In the genomic region with DNA sequence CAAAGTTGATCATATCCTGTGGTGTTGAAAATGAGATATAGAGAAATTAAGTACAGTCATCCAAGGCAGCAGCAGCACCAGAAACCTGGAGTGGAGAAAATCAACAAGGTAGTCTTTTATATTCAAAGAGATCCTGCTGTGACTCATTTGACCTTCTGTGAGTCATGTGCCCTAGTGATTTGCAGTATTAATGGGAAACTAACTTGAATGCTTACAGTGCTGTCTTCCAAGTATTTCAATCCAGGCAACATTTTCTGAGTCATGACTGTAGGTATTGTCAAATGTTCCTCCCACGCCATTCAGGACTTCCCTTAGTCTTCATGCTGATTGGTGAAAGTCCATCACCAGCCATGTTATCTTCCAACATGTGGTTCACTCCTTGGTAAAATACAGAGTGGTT, we compare ENCODE assay signal across 22 mouse cellular contexts.
DNase-seq lines count a peak whose midpoint lies in the region; ATAC-seq and TF ChIP-seq lines count a peak whose summit lies in the region.
"Had no signal": no experiment of that assay in that cellular context is flagged by ENCODE, and none has a peak within 500 bp of the region (broad histone marks: within the 10 kb centered on the region; RNA-seq: fewer than 3 reads in every experiment).

No protein-coding gene starts in this region.

- H3K9me3 ChIP-seq in intestine, postnatal 0 days (ENCODE audit: control insufficient read depth): no peaks in the 10 kb centered on the region
- no peaks in the 10 kb centered on the region for H3K9me3 ChIP-seq in intestine, embryonic 16.5 days (ENCODE audit: control insufficient read depth, low read length)
- no peaks in the 10 kb centered on the region for H3K9me3 ChIP-seq in heart, embryonic 11.5 days (replicated peaks; ENCODE audit: control insufficient read depth, low read length)
- no peaks in the 10 kb centered on the region for H3K9me3 ChIP-seq in embryonic facial prominence, embryonic 10.5 days
- H3K9me3 ChIP-seq: heart, embryonic 12.5 days; midbrain, embryonic 13.5 days had no signal

- H3K9ac ChIP-seq in intestine, postnatal 0 days (ENCODE audit: low read depth, low read length): no peak overlapping the region
- no peak overlapping the region for H3K9ac ChIP-seq in intestine, embryonic 16.5 days (ENCODE audit: low read depth, low read length)
- H3K9ac ChIP-seq in heart, embryonic 11.5 days (ENCODE audit: low read depth, low read length): no peak overlapping the region
- H3K9ac ChIP-seq: forebrain, postnatal 0 days; heart, embryonic 12.5 days; midbrain, embryonic 13.5 days had no signal

- no peaks in the 10 kb centered on the region for H3K27me3 ChIP-seq in intestine, postnatal 0 days (replicated peaks; ENCODE audit: control insufficient read depth, insufficient read depth, low read length)
- no peaks in the 10 kb centered on the region for H3K27me3 ChIP-seq in intestine, embryonic 16.5 days (replicated peaks; ENCODE audit: control insufficient read depth, insufficient read depth, low read length)
- H3K27me3 ChIP-seq in heart, embryonic 11.5 days (ENCODE audit: control insufficient read depth, insufficient read depth, low read length): no peaks in the 10 kb centered on the region
- no peaks in the 10 kb centered on the region for H3K27me3 ChIP-seq in embryonic facial prominence, embryonic 10.5 days (replicated peaks; ENCODE audit: low read depth, poor library complexity, severe bottlenecking)
- H3K27me3 ChIP-seq: heart, embryonic 12.5 days; midbrain, embryonic 13.5 days had no signal

- H3K36me3 ChIP-seq in intestine, postnatal 0 days (ENCODE audit: control insufficient read depth, insufficient read depth): no peaks in the 10 kb centered on the region
- H3K36me3 ChIP-seq in intestine, embryonic 16.5 days (ENCODE audit: control insufficient read depth, insufficient read depth, low read length): no peaks in the 10 kb centered on the region
- H3K36me3 ChIP-seq in heart, embryonic 11.5 days (ENCODE audit: control insufficient read depth, insufficient read depth, low read length): no peaks in the 10 kb centered on the region
- no peaks in the 10 kb centered on the region for H3K36me3 ChIP-seq in embryonic facial prominence, embryonic 10.5 days (replicated peaks)
- H3K36me3 ChIP-seq: G1E; heart, embryonic 12.5 days; midbrain, embryonic 13.5 days had no signal

- no peak overlapping the region for H3K4me3 ChIP-seq in intestine, postnatal 0 days (ENCODE audit: low read depth, low read length)
- H3K4me3 ChIP-seq in intestine, embryonic 16.5 days (ENCODE audit: low read length): no peak overlapping the region
- no peak overlapping the region for H3K4me3 ChIP-seq in heart, embryonic 11.5 days (ENCODE audit: low read depth, low read length)
- H3K4me3 ChIP-seq in embryonic facial prominence, embryonic 10.5 days: no peak overlapping the region
- H3K4me3 ChIP-seq: heart, embryonic 12.5 days; layer of hippocampus, adult 2 months; midbrain, embryonic 13.5 days had no signal

- no peak overlapping the region for H3K4me2 ChIP-seq in intestine, postnatal 0 days (replicated peaks; ENCODE audit: low read depth)
- H3K4me2 ChIP-seq in intestine, embryonic 16.5 days (ENCODE audit: low read depth, low read length): no peak overlapping the region
- no peak overlapping the region for H3K4me2 ChIP-seq in heart, embryonic 11.5 days
- H3K4me2 ChIP-seq: heart, embryonic 12.5 days; midbrain, embryonic 13.5 days had no signal

- TF ChIP-seq CTCF in intestine, postnatal 0 days (IDR thresholded peaks at IDR 0.05; ENCODE audit: low read depth): no peak

- H3K4me1 ChIP-seq in intestine, postnatal 0 days (replicated peaks; ENCODE audit: control insufficient read depth, insufficient read depth, low read length): no peaks in the 10 kb centered on the region
- no peaks in the 10 kb centered on the region for H3K4me1 ChIP-seq in intestine, embryonic 16.5 days (ENCODE audit: control insufficient read depth, insufficient read depth, low read length)
- no peaks in the 10 kb centered on the region for H3K4me1 ChIP-seq in heart, embryonic 11.5 days (ENCODE audit: control insufficient read depth, insufficient read depth, low read length)
- no peaks in the 10 kb centered on the region for H3K4me1 ChIP-seq in embryonic facial prominence, embryonic 10.5 days
- H3K4me1 ChIP-seq: heart, embryonic 12.5 days; midbrain, embryonic 13.5 days had no signal

- DNase-seq in R1 (ENCODE audit: low read depth, low spot score): peak; percentile 59
- DNase-seq in brain, adult 2 months (ENCODE audit: low read depth, low spot score): peak; percentile 16
- no peak for DNase-seq in spleen, postnatal 36 days (ENCODE audit: low spot score in 2 of 2)
- DNase-seq in embryonic facial prominence, embryonic 10.5 days (ENCODE audit: low spot score): no peak
- no peak for DNase-seq in lung, postnatal 10 days
- DNase-seq: cerebellum, adult 11 months; cerebellum, postnatal 10 days; forebrain, postnatal 0 days; heart, postnatal 36 days; kidney, adult 8-10 months; kidney, postnatal 14 days; left cerebral cortex, postnatal 4 days; liver had no signal

- WGBS in intestine, postnatal 0 days: 68% methylated on average over 1 of the region's 1 CpGs
- 69% methylated on average over 1 of the region's 1 CpGs for WGBS in intestine, embryonic 16.5 days
- 71% methylated on average over 1 of the region's 1 CpGs for WGBS in heart, embryonic 11.5 days (ENCODE audit: insufficient replicate concordance)
- WGBS in embryonic facial prominence, embryonic 10.5 days: 75% methylated on average over 1 of the region's 1 CpGs

- no peak overlapping the region for H3K27ac ChIP-seq in intestine, postnatal 0 days (ENCODE audit: low read depth, low read length)
- H3K27ac ChIP-seq in intestine, embryonic 16.5 days (ENCODE audit: low read length): no peak overlapping the region
- H3K27ac ChIP-seq in heart, embryonic 11.5 days (ENCODE audit: low read depth, low read length): no peak overlapping the region
- no peak overlapping the region for H3K27ac ChIP-seq in embryonic facial prominence, embryonic 10.5 days (replicated peaks)
- H3K27ac ChIP-seq: layer of hippocampus, adult 2 months; midbrain, embryonic 13.5 days had no signal

- 0 out of 2 replicates have a peak, but pooled peaks have one; percentile 53 for ATAC-seq in intestine, postnatal 0 days
- ATAC-seq in intestine, embryonic 16.5 days: no peak
- ATAC-seq in heart, embryonic 11.5 days (replicated peaks; ENCODE audit: insufficient number of reproducible peaks, low FRiP score, low TSS enrichment): no peak
- ATAC-seq: forebrain, postnatal 0 days; hindbrain, embryonic 16.5 days; lung, postnatal 0 days; midbrain, embryonic 13.5 days had no signal

Comparison
In these comparisons a context has a peak if more than half of its experiments do, and no peak if none do; other contexts are left out.
1. DNase-seq: peak in R1 (single experiment) and brain, adult 2 months (single experiment); none in spleen, postnatal 36 days (0 of 2), embryonic facial prominence, embryonic 10.5 days (single experiment) and lung, postnatal 10 days (single experiment).